Mouse (Mus musculus) stomach, postnatal 0 days (tissue): Measurements from ENCODE around the gene Rps27rt.

Experiments
- CTCF ChIP-seq: IDR thresholded peaks from 2 replicates; pipeline ENCODE4 v1.5.1; 2016; ENCODE audit warnings: antibody characterized with exemption, low read depth, mild to moderate bottlenecking, moderate library complexity
- EP300 ChIP-seq: optimal IDR thresholded peaks from 2 replicates; pipeline ENCODE3; 2016; ENCODE audit warnings: antibody characterized with exemption

- TF ChIP-seq CTCF (no peak), EP300 (no peak)
These were observed 21.7 kb downstream of the Rps27rt start for GRCm38 (mm10) chr9:114960844-114961243.
